Mouse (Mus musculus): ENCODE data around the gene Pabpc4.
"Not testable (repeated sequence)": the region's sequence is repeated elsewhere in the genome, so short reads cannot be mapped to it uniquely, and the experiment has no call there.

GRCm38 (mm10) chr4:123331961-123332360 lies 69.8 kb downstream of the Pabpc4 start:
- not testable (repeated sequence) for TF ChIP-seq CTCF (IDR thresholded peaks at IDR 0.05; ENCODE audit: borderline replicate concordance, insufficient read depth, low read length); POLR2A (IDR thresholded peaks at IDR 0.05; ENCODE audit: low read depth, low read length)

Data from embryonic fibroblast, embryonic 13.5 days (primary cell).